Mouse (Mus musculus) heart, adult 2 months (tissue): ENCODE measurements around the gene Aldh1b1.

ENCODE experiments used
- CTCF ChIP-seq: fragments of 200-600 bp; IDR thresholded peaks from 2 replicates; pipeline ENCODE4 v1.8.1; 2022; ENCODE audit warnings: antibody characterized with exemption, mild to moderate bottlenecking, moderate library complexity
- POLR2A ChIP-seq: fragments of 200-500 bp; IDR thresholded peaks from 2 replicates; pipeline ENCODE4 v1.6.1; 2011; ENCODE audit warnings: mild to moderate bottlenecking, low read depth, low read length, control low read depth; ENCODE audit not compliant: insufficient read depth

DNA sequence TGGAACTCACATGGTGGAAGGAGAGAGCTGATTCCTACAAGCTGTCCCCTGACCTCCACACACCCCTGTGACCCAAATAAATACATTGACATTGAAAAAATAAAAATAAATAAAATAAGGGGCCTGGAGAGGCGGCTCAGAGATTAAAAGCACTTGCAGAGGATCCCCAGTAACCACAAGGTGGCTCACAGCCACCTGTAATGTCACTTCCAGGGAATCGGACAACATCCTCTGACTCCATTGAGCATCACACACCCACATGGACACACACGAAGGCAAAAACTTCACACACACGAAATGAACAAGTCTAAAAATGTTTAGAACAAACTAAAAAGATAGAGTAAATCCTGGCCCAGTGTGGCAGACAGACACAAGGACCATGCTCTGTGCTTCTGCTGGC is 12.1 kb upstream of the Aldh1b1 start:
- TF ChIP-seq POLR2A: no peak
- TF ChIP-seq CTCF: no peak
